Mouse (Mus musculus) stomach, postnatal 0 days (tissue): ENCODE measurements at regions not wholly inside any gene's neighbourhood (a gene's known extent, or its start where the extent isn't known, plus 50 kb on each side); places are given as distances from the start of the nearest gene placed in this dataset.

Experiments
- ATAC-seq: fragments of 200-750 bp; cut with Nextera tagmentation; 2 replicates; pipeline ENCODE4 v1.8.0; 2017; ENCODE audit not compliant: low FRiP score, low TSS enrichment
- DNase-seq: peaks from one replicate; pipeline ENCODE4 v3.0.0-alpha.2; 2016; ENCODE audit warnings: low spot score
- H3K27ac ChIP-seq: fragments of 300-500 bp; sonication (generic); replicated peaks from 2 replicates; pipeline ENCODE4 v1.5.1; 2014; ENCODE audit warnings: mild to moderate bottlenecking, control low read depth
- H3K27me3 ChIP-seq: fragments of 300-500 bp; sonication (generic); 2 replicates; pipeline ENCODE4 v1.6.1; 2014; ENCODE audit warnings: low read length; ENCODE audit not compliant: control insufficient read depth, insufficient read depth
- H3K36me3 ChIP-seq: fragments of 300-500 bp; sonication (generic); 2 replicates; pipeline ENCODE4 v1.6.1; 2014; ENCODE audit warnings: low read length, mixed read lengths; ENCODE audit not compliant: control insufficient read depth, insufficient read depth
- H3K4me1 ChIP-seq: fragments of 300-500 bp; sonication (generic); replicated peaks from 2 replicates; pipeline ENCODE4 v1.6.1; 2014; ENCODE audit warnings: antibody characterized with exemption; ENCODE audit not compliant: control insufficient read depth, insufficient read depth
- H3K4me2 ChIP-seq: fragments of 300-500 bp; sonication (generic); replicated peaks from 2 replicates; pipeline ENCODE4 v1.6.1; 2014; ENCODE audit warnings: low read depth, mild to moderate bottlenecking, control low read depth, moderate library complexity
- H3K4me3 ChIP-seq: fragments of 300-500 bp; sonication (generic); 2 replicates; pipeline ENCODE4 v1.5.1; 2014; ENCODE audit warnings: low read depth, low read length, control low read depth
- H3K9ac ChIP-seq: fragments of 300-500 bp; sonication (generic); 2 replicates; pipeline ENCODE4 v1.6.1; 2014; ENCODE audit warnings: mild to moderate bottlenecking, low read length, control low read depth, mixed read lengths
- H3K9me3 ChIP-seq: fragments of 300-500 bp; sonication (generic); 2 replicates; pipeline ENCODE4 v1.6.1; 2016; ENCODE audit warnings: low read length; ENCODE audit not compliant: control insufficient read depth
- CTCF ChIP-seq: IDR thresholded peaks from 2 replicates; pipeline ENCODE4 v1.5.1; 2016; ENCODE audit warnings: antibody characterized with exemption, low read depth, mild to moderate bottlenecking, moderate library complexity
- EP300 ChIP-seq: optimal IDR thresholded peaks from 2 replicates; pipeline ENCODE3; 2016; ENCODE audit warnings: antibody characterized with exemption
- WGBS: fragments of 180-500 bp; shearing (Covaris S2); extraction: QIAGEN DNeasy Blood & Tissue Kit; methylation state at CpG from one replicate; pipeline ENCODE4 v1.1.7; 2014; 5-methylcytosine and 5-hydroxymethylcytosine counted together

GRCm38 (mm10) chr8:109355168-109355567, 138.7 kb upstream of the Pmfbp1 start:
- ATAC-seq (no peak), DNase-seq (no peak)
- TF ChIP-seq EP300 (no peak), CTCF (no peak)
- Histone ChIP-seq H3K36me3 (no peaks in the 10 kb centered on the region), H3K4me3 (no peak overlapping the region), H3K4me1 (no peaks in the 10 kb centered on the region), H3K4me2 (no peak overlapping the region), H3K27me3 (no peaks in the 10 kb centered on the region), H3K9ac (no peak overlapping the region), H3K9me3 (no peaks in the 10 kb centered on the region), H3K27ac (no peak overlapping the region)
- 83% methylated on average over 9 of the region's 9 CpGs for WGBS

- H3K9me3 ChIP-seq = no peaks in the 10 kb centered on the region
- no peaks in the 10 kb centered on the region for H3K36me3 ChIP-seq
- no peak for DNase-seq
- H3K9ac ChIP-seq = no peak overlapping the region
- no peak for ATAC-seq
- peak overlapping the region; percentile 4; the same call in 1 of the 2 replicates for H3K4me2 ChIP-seq
- no peaks in the 10 kb centered on the region for H3K27me3 ChIP-seq
- 40% methylated on average over 16 of the region's 16 CpGs for whole genome bisulfite sequencing
- no peak for TF ChIP-seq EP300
- TF ChIP-seq CTCF = no peak
- no peak overlapping the region for H3K27ac ChIP-seq
- H3K4me1 ChIP-seq = no peaks in the 10 kb centered on the region
- H3K4me3 ChIP-seq = no peak overlapping the region
Observed at GRCm38 (mm10) chr8:109359396-109360051, 134.3 kb upstream of the Pmfbp1 start.

GRCm38 (mm10) chr8:109360081-109360715, 133.6 kb upstream of the Pmfbp1 start:
- TF ChIP-seq CTCF = no peak
- no peak for TF ChIP-seq EP300
- Histone ChIP-seq H3K27me3 (no peaks in the 10 kb centered on the region), H3K36me3 (no peaks in the 10 kb centered on the region), H3K9me3 (no peaks in the 10 kb centered on the region), H3K4me1 (no peaks in the 10 kb centered on the region), H3K27ac (no peak overlapping the region), H3K4me2 (0 out of 2 replicates have a peak overlapping the region, but pooled peaks have one; percentile 11), H3K9ac (no peak overlapping the region), H3K4me3 (no peak overlapping the region)
- DNase-seq (no peak), ATAC-seq (no peak)
- WGBS = 29% methylated on average over 14 of the region's 14 CpGs

- H3K27ac ChIP-seq = no peak overlapping the region
- TF ChIP-seq CTCF (no peak), EP300 (no peak)
- no peak overlapping the region; the same call in 1 of the 2 replicates for H3K4me3 ChIP-seq
- H3K4me2 ChIP-seq = peak overlapping the region; percentile 34
- H3K36me3 ChIP-seq = no peaks in the 10 kb centered on the region
- H3K9ac ChIP-seq = no peak overlapping the region
- DNase-seq (peak; percentile 29), ATAC-seq (peak; percentile 59; the same call in 1 of the 2 replicates)
- H3K4me1 ChIP-seq = no peaks in the 10 kb centered on the region
- no peaks in the 10 kb centered on the region for H3K27me3 ChIP-seq
- WGBS = 17% methylated on average over 16 of the region's 16 CpGs
- H3K9me3 ChIP-seq = no peaks in the 10 kb centered on the region
Observed at GRCm38 (mm10) chr8:109360904-109361303, 132.9 kb upstream of the Pmfbp1 start.

- Histone ChIP-seq H3K27ac (no peak overlapping the region), H3K27me3 (no peaks in the 10 kb centered on the region), H3K9me3 (no peaks in the 10 kb centered on the region), H3K4me1 (no peaks in the 10 kb centered on the region), H3K4me3 (no peak overlapping the region), H3K9ac (no peak overlapping the region), H3K36me3 (no peaks in the 10 kb centered on the region), H3K4me2 (no peak overlapping the region)
- WGBS = 73% methylated on average over 7 of the region's 7 CpGs
- DNase-seq (no peak), ATAC-seq (no peak)
- no peak for TF ChIP-seq EP300
- TF ChIP-seq CTCF = no peak
Observed at GRCm38 (mm10) chr8:109361575-109362361, 132.1 kb upstream of the Pmfbp1 start.
